11 mouse cellular contexts compared by ENCODE assay signal in the genomic region with DNA sequence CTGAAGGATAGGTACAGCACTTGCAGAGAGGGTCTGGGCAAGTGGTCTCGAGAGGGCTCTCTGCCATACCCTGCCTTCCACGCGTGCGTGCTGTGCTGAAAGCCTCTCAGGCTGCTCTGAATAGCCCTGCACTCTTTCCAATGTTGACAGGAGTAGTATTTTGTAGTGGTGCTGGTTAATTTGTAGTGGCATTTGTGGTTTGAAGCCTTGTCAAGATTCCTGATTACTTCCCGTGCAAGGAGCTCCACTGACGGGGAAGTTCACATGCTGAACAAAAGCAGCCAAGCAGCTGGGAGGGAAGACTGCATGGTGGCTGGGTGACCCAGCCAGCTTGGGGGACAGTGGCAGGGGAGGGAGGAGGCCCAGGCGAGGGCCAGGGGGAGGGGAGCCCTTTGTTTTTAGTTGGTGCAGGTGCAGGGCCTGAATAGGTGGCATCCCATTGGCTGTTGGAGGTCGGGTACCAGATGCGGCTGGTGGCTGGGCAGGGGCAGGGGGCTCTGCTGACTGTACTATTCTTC. TPM values are rescaled to one million over a fixed set of nuclear protein-coding genes. Genes with fewer than 3 reads are reported as not detected.
DNase-seq lines count a peak whose midpoint lies in the region; ATAC-seq and TF ChIP-seq lines count a peak whose summit lies in the region.
"Had no signal": no experiment of that assay in that cellular context is flagged by ENCODE, and none has a peak within 500 bp of the region (broad histone marks: within the 10 kb centered on the region; RNA-seq: fewer than 3 reads in every experiment).

No protein-coding gene starts in this region.

- 42% methylated on average over 9 of the region's 9 CpGs for WGBS in midbrain, embryonic 10.5 days
- 23% methylated on average over 9 of the region's 9 CpGs for WGBS in midbrain, postnatal 0 days
- 7% methylated on average over 9 of the region's 9 CpGs for WGBS in forebrain, embryonic 14.5 days
- WGBS in lung, adult 2 months: 66% methylated on average over 9 of the region's 9 CpGs

- no peak; the same call in 1 of the 2 replicates for ATAC-seq in midbrain, postnatal 0 days (ENCODE audit: low FRiP score)
- ATAC-seq in forebrain, embryonic 14.5 days: peak; percentile 72

- H3K9me3 ChIP-seq in midbrain, embryonic 10.5 days (replicated peaks): no peaks in the 10 kb centered on the region
- no peaks in the 10 kb centered on the region for H3K9me3 ChIP-seq in midbrain, postnatal 0 days (ENCODE audit: low read length)
- no peaks in the 10 kb centered on the region for H3K9me3 ChIP-seq in forebrain, embryonic 14.5 days (replicated peaks; ENCODE audit: control insufficient read depth, low read length)

- H3K27me3 ChIP-seq in midbrain, embryonic 10.5 days (ENCODE audit: low read depth, poor library complexity, severe bottlenecking): no peaks in the 10 kb centered on the region; the same call in 1 of the 2 replicates
- H3K27me3 ChIP-seq in midbrain, postnatal 0 days (ENCODE audit: insufficient read depth, low read length): no peaks in the 10 kb centered on the region
- H3K27me3 ChIP-seq in forebrain, embryonic 14.5 days (replicated peaks; ENCODE audit: control insufficient read depth, insufficient read depth, low read length): no peaks in the 10 kb centered on the region

- no peak overlapping the region for H3K4me2 ChIP-seq in midbrain, postnatal 0 days (ENCODE audit: low read depth, low read length, poor library complexity, severe bottlenecking)
- H3K4me2 ChIP-seq in forebrain, embryonic 14.5 days (ENCODE audit: low read length): no peak overlapping the region

- peak overlapping the region; percentile 74 for H3K27ac ChIP-seq in midbrain, embryonic 10.5 days (replicated peaks)
- H3K27ac ChIP-seq in midbrain, postnatal 0 days (ENCODE audit: low read depth, low read length): no peak overlapping the region
- peak overlapping the region; percentile 45 for H3K27ac ChIP-seq in forebrain, embryonic 14.5 days (ENCODE audit: low read depth, low read length)
- H3K27ac ChIP-seq: liver, embryonic 14.5 days had no signal

- TF ChIP-seq POLR2A in lung, adult 2 months (IDR thresholded peaks at IDR 0.05; ENCODE audit: borderline replicate concordance, extremely low read depth, low read depth, low read length): no peak

- no peak overlapping the region for H3K4me3 ChIP-seq in midbrain, embryonic 10.5 days
- H3K4me3 ChIP-seq in midbrain, postnatal 0 days (ENCODE audit: low read depth, low read length): no peak overlapping the region
- H3K4me3 ChIP-seq in forebrain, embryonic 14.5 days (ENCODE audit: low read depth, low read length): no peak overlapping the region
- no peak overlapping the region for H3K4me3 ChIP-seq in lung, adult 2 months (replicated peaks; ENCODE audit: extremely low read depth, low read depth, low read length)

- no peak overlapping the region for H3K9ac ChIP-seq in midbrain, postnatal 0 days (replicated peaks; ENCODE audit: low read length, poor library complexity, severe bottlenecking)
- no peak overlapping the region for H3K9ac ChIP-seq in forebrain, embryonic 14.5 days (ENCODE audit: low read length)
- H3K9ac ChIP-seq: liver, embryonic 14.5 days had no signal

- no peak for TF ChIP-seq CTCF in midbrain, postnatal 0 days (IDR thresholded peaks at IDR 0.05)
- TF ChIP-seq CTCF in lung, adult 2 months (IDR thresholded peaks at IDR 0.05; ENCODE audit: insufficient read depth, low read length): no peak

- no peaks in the 10 kb centered on the region for H3K36me3 ChIP-seq in midbrain, embryonic 10.5 days
- no peaks in the 10 kb centered on the region; the same call in 1 of the 2 replicates for H3K36me3 ChIP-seq in midbrain, postnatal 0 days (ENCODE audit: insufficient read depth, low read length)
- H3K36me3 ChIP-seq in forebrain, embryonic 14.5 days (ENCODE audit: control insufficient read depth, insufficient read depth, low read length): peaks cover 6% of the 10 kb centered on the region; the same call in 1 of the 2 replicates

- DNase-seq in midbrain, embryonic 10.5 days (ENCODE audit: low spot score): no peak
- DNase-seq in midbrain, postnatal 0 days (ENCODE audit: low spot score): no peak
- peak; percentile 64 for DNase-seq in forebrain, embryonic 14.5 days (ENCODE audit: low spot score)
- DNase-seq in lung, adult 2 months: peak; percentile 14
- DNase-seq in retina, embryonic 14.5 days (ENCODE audit: low spot score): peak; percentile 61
- DNase-seq in frontal cortex, adult 2 months (ENCODE audit: extremely low spot score in 1 of 2, low spot score in 1 of 2): no peak
- no peak for DNase-seq in right cerebral cortex, postnatal 10 days (ENCODE audit: low spot score in 2 of 2)
- DNase-seq in gastrocnemius, postnatal 4 days (ENCODE audit: low spot score in 2 of 2): no peak
- DNase-seq: heart, postnatal 14 days had no signal

- H3K4me1 ChIP-seq in midbrain, embryonic 10.5 days: peaks cover 23% of the 10 kb centered on the region
- peaks cover 9% of the 10 kb centered on the region; the same call in 1 of the 2 replicates for H3K4me1 ChIP-seq in midbrain, postnatal 0 days (ENCODE audit: insufficient read depth, low read length)
- H3K4me1 ChIP-seq in forebrain, embryonic 14.5 days (ENCODE audit: control insufficient read depth, insufficient read depth, low read length): peaks cover 33% of the 10 kb centered on the region
- no peaks in the 10 kb centered on the region for H3K4me1 ChIP-seq in lung, adult 2 months (ENCODE audit: control insufficient read depth, insufficient read depth, low read length)

RNA-seq across cellular contexts. Expression of a gene that starts 53.8 kb away (rescaled TPM):
- 31.1 and 31.4 TPM in 2 replicates for polyA plus RNA-seq in midbrain, embryonic 10.5 days (2016; fragmentation: Nextera tagmentation; extraction: Ambion mirVana)
- total RNA-seq in midbrain, postnatal 0 days (2014; rRNA removed): 3.7 and 4.8 TPM in 2 replicates
- 1.6 and 1.7 TPM in 2 replicates for polyA plus RNA-seq in midbrain, postnatal 0 days (2015; fragmentation: Nextera tagmentation; extraction: Ambion mirVana)
- polyA plus RNA-seq in forebrain, embryonic 14.5 days (2014; fragmentation: Nextera tagmentation; extraction: Ambion mirVana): 4.0 and 4.2 TPM in 2 replicates
- 1.7 and 2.4 TPM in 2 replicates for polyA plus RNA-seq in lung, adult 2 months (2012; rRNA removed)
- polyA plus RNA-seq in frontal cortex, adult 2 months (2012; rRNA removed): 1.7 and 2.0 TPM in 2 replicates
- under 1 TPM; 0.37 to 0.70 TPM for total RNA-seq in gastrocnemius, postnatal 4 days (2021)
- total RNA-seq: common myeloid progenitor, adult 5-6 weeks had no signal

Comparison
In these comparisons a context has a peak if more than half of its experiments do, and no peak if none do; other contexts are left out.
1. DNase-seq: peak in forebrain, embryonic 14.5 days (single experiment), lung, adult 2 months (single experiment) and retina, embryonic 14.5 days (single experiment); none in midbrain, embryonic 10.5 days (single experiment), midbrain, postnatal 0 days (single experiment), frontal cortex, adult 2 months (0 of 2), right cerebral cortex, postnatal 10 days (0 of 2) and gastrocnemius, postnatal 4 days (0 of 2).